Mouse (Mus musculus): Measurements from ENCODE around the gene Rgs7. TPM values are rescaled to one million over a fixed set of nuclear protein-coding genes. Genes with fewer than 3 reads are reported as not detected.

Gene Rgs7
- not detected for polyA plus RNA-seq (2017; shearing (Covaris generic))

DNA sequence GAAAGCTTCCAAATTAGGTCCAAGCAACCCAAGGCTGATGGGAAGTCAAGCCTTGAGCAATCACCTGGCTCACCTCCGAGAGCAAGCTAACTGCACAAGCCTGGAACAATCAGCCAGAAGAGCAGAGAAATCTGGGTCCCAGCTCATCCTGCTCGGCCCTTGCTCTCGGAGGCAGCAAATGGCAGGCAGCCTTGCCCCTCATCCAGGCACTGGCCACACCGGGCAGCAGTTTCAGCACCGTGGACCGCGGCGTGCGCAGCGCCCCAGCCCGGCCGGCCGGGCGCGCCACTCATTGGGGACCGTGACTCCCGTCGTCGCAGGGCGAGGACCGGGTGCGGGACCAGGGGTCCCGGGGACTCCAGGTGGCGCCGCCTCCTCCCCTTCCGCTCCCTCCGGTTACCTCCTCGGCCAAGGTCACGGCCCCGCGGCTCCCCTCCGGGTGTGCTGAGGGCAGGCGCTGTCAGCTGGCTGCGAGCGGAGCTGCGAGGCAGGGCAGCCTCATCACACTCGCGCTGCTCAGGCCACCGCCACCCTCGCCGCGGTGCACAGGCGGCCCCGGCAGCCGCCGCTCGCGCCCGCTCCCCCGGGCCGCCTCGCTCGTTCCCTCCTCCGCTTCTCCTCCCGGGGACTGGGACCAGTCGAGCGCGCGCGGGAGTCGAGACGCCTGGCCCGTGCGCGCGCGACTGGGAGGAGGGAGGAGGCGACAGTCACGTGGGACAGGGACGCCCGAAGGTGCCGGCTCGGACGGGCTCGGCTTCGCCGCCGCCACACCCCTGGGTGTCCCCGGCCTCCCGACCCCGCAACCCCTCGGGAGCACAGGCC is at the start of gene Rgs7:
Rgs7 (minus strand) TSS at position 640 of the 822 bp plus-strand sequence.

Other genes with a start within 250 kb of the Rgs7 start
- gene Kmo, start 127.9 kb upstream of the Rgs7 start, polyA plus RNA-seq (2017; shearing (Covaris generic)), result 0.62 TPM
- 75.5 TPM for gene Fh1, start 133.1 kb upstream of the Rgs7 start, polyA plus RNA-seq (2017; shearing (Covaris generic))
- not detected for gene Opn3, start 200.3 kb upstream of the Rgs7 start, polyA plus RNA-seq (2017; shearing (Covaris generic))
- gene Chml, start 200.4 kb upstream of the Rgs7 start, polyA plus RNA-seq (2017; shearing (Covaris generic)), result 0.38 TPM
- gene Wdr64, start 206.1 kb upstream of the Rgs7 start, polyA plus RNA-seq (2017; shearing (Covaris generic)), result not detected

All from inflammation-experienced regulatory T-cells, adult 16 weeks (primary cell).